20 mouse cellular contexts compared by ENCODE assay signal in the genomic region with DNA sequence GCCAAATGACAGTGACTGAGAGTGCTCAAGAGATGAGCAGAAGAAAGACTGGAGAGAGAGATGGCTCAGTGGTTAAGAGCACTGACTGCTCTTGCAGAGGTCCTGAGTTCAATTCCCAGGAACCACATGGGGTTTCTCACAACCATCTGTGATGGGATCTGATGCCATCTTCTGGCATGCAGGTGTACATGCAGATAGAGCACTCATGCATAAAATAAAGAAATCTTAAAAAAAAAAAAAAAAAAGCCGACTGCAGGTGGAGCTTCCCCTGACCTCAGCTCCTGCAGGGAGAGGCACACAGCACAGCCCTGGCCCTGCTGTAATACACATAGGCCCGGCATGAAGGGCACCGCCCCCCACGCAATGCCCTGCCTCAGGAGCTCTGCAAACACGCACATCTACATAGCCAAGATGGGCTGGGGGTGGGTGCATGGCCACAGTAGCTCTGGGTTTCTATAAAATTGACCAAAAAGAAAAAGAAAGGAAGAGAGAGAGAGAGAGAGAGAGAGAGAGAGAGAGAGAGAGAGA. TPM values are rescaled to one million over a fixed set of nuclear protein-coding genes. Genes with fewer than 3 reads are reported as not detected.
DNase-seq lines count a peak whose midpoint lies in the region; ATAC-seq and TF ChIP-seq lines count a peak whose summit lies in the region.
"Had no signal": no experiment of that assay in that cellular context is flagged by ENCODE, and none has a peak within 500 bp of the region (broad histone marks: within the 10 kb centered on the region; RNA-seq: fewer than 3 reads in every experiment).

No protein-coding gene starts in this region.

- ATAC-seq in CD4-positive, CD25-positive, alpha-beta regulatory T cell, adult 4 months: no peak
- ATAC-seq in kidney, postnatal 0 days (replicated peaks; ENCODE audit: low FRiP score, low read depth): no peak
- ATAC-seq: hindbrain, embryonic 16.5 days; midbrain, embryonic 15.5 days had no signal

- peaks cover 11% of the 10 kb centered on the region for H3K4me1 ChIP-seq in kidney, postnatal 0 days (replicated peaks; ENCODE audit: insufficient read depth, low read length)

- H3K9ac ChIP-seq in kidney, postnatal 0 days (ENCODE audit: low read depth, low read length): no peak overlapping the region
- H3K9ac ChIP-seq: forebrain, embryonic 12.5 days; lung, embryonic 15.5 days; midbrain, embryonic 15.5 days; stomach, embryonic 15.5 days had no signal

- 57% methylated on average over 5 of the region's 5 CpGs for WGBS in kidney, postnatal 0 days

- no peak overlapping the region for H3K27ac ChIP-seq in kidney, postnatal 0 days
- H3K27ac ChIP-seq: forebrain, embryonic 12.5 days; lung, embryonic 15.5 days; midbrain, embryonic 15.5 days; stomach, embryonic 15.5 days had no signal

- H3K9me3 ChIP-seq in kidney, postnatal 0 days (replicated peaks; ENCODE audit: low read length): no peaks in the 10 kb centered on the region
- H3K9me3 ChIP-seq: forebrain, embryonic 12.5 days; lung, embryonic 15.5 days; midbrain, embryonic 15.5 days; stomach, embryonic 15.5 days had no signal

- DNase-seq in CD4-positive, CD25-positive, alpha-beta regulatory T cell, adult 2 months (ENCODE audit: low read depth, low spot score): peak; percentile 23
- no peak for DNase-seq in kidney, postnatal 0 days (ENCODE audit: low spot score)
- DNase-seq in kidney, adult 8-10 months: no peak
- peak; percentile 27 for DNase-seq in 3T3-L1 (ENCODE audit: low read depth, low spot score)
- peak; percentile 46 for DNase-seq in splenic B cell, adult 2 months (ENCODE audit: low read depth, low spot score)
- DNase-seq in urinary bladder, postnatal 14 days (ENCODE audit: low spot score): no peak
- no peak for DNase-seq in kidney, postnatal 10 days
- DNase-seq: cerebellum, postnatal 10 days; gastrocnemius, postnatal 36 days; heart, postnatal 36 days; kidney, adult 2 months; kidney, postnatal 4 days; right cerebral cortex, adult 18-20 months had no signal

- H3K4me2 ChIP-seq in kidney, postnatal 0 days (ENCODE audit: low read length): no peak overlapping the region
- H3K4me2 ChIP-seq: forebrain, embryonic 12.5 days; heart, embryonic 11.5 days; lung, embryonic 15.5 days; midbrain, embryonic 15.5 days; stomach, embryonic 15.5 days had no signal

- H3K27me3 ChIP-seq in kidney, postnatal 0 days (ENCODE audit: insufficient read depth, low read length): no peaks in the 10 kb centered on the region
- no peaks in the 10 kb centered on the region for H3K27me3 ChIP-seq in splenic B cell, adult 2 months (ENCODE audit: control insufficient read depth, insufficient read depth, low read length, poor library complexity, severe bottlenecking)
- H3K27me3 ChIP-seq: forebrain, embryonic 12.5 days; lung, embryonic 15.5 days; midbrain, embryonic 15.5 days; stomach, embryonic 15.5 days had no signal

- no peak overlapping the region for H3K4me3 ChIP-seq in kidney, postnatal 0 days (replicated peaks; ENCODE audit: low read depth, low read length)
- H3K4me3 ChIP-seq: forebrain, embryonic 12.5 days; lung, embryonic 15.5 days; midbrain, embryonic 15.5 days; stomach, embryonic 15.5 days had no signal

- TF ChIP-seq CTCF in kidney, postnatal 0 days (IDR thresholded peaks at IDR 0.05; ENCODE audit: low read depth): peak; percentile 50

- no peaks in the 10 kb centered on the region for H3K36me3 ChIP-seq in kidney, postnatal 0 days (ENCODE audit: insufficient read depth, low read length)
- no peaks in the 10 kb centered on the region; the same call in 1 of the 2 replicates for H3K36me3 ChIP-seq in splenic B cell, adult 2 months (ENCODE audit: control insufficient read depth, insufficient read depth, low read length, poor library complexity, severe bottlenecking)
- H3K36me3 ChIP-seq: forebrain, embryonic 12.5 days; midbrain, embryonic 15.5 days had no signal

RNA-seq across cellular contexts. Expression of a gene that starts 26.9 kb away (rescaled TPM):
- 1 to 10 TPM in 1 of 2 experiments, under 1 TPM in 1; 0.84 to 1.3 TPM for polyA plus RNA-seq in CD4-positive, CD25-positive, alpha-beta regulatory T cell, adult 4 months (2017; shearing (Covaris generic))
- 15.7 and 15.9 TPM in 2 replicates for polyA plus RNA-seq in kidney, postnatal 0 days (2015; fragmentation: Nextera tagmentation; extraction: Ambion mirVana)

RNA-seq across cellular contexts. Expression of a gene that starts 48.0 kb away (rescaled TPM):
- polyA plus RNA-seq in CD4-positive, CD25-positive, alpha-beta regulatory T cell, adult 4 months (2017; shearing (Covaris generic)): 10 to 100 TPM; 22.0 to 27.0 TPM
- polyA plus RNA-seq in kidney, postnatal 0 days (2015; fragmentation: Nextera tagmentation; extraction: Ambion mirVana): 56.5 and 61.2 TPM in 2 replicates

Comparison
In these comparisons a context has a peak if more than half of its experiments do, and no peak if none do; other contexts are left out.
1. DNase-seq: peak in CD4-positive, CD25-positive, alpha-beta regulatory T cell, adult 2 months (single experiment), 3T3-L1 (single experiment) and splenic B cell, adult 2 months (single experiment); none in kidney, postnatal 0 days (single experiment), kidney, adult 8-10 months (0 of 2), urinary bladder, postnatal 14 days (single experiment) and kidney, postnatal 10 days (single experiment).